Mouse (Mus musculus) embryo, embryonic 10.5 days (tissue): Measurements from ENCODE around the gene Ugt1a1.
"Not testable (repeated sequence)": the region's sequence is repeated elsewhere in the genome, so short reads cannot be mapped to it uniquely, and the experiment has no call there.

Experiments used
- DNase-seq: peaks from one replicate; pipeline ENCODE4 v3.0.0-alpha.2; 2015; ENCODE audit warnings: low spot score

The Ugt1a1 gene

GRCm38 (mm10) chr1:88211812-88212211, at the start of gene Ugt1a1:
Ugt1a1 (plus strand) TSS chr1:88211959.
- DNase-seq: peak; percentile 18

GRCm38 (mm10) chr1:88165711-88166110, 46.0 kb upstream of the Ugt1a1 start, which contains the start of gene Ugt1a5:
Ugt1a5 (plus strand) TSS chr1:88166012.
- DNase-seq: no peak

GRCm38 (mm10) chr1:88172190-88172589, 39.6 kb upstream of the Ugt1a1 start:
- DNase-seq: not testable (repeated sequence)

- no peak for DNase-seq
Measured at GRCm38 (mm10) chr1:88179657-88180056, 32.1 kb upstream of the Ugt1a1 start.

- no peak for DNase-seq
Measured at GRCm38 (mm10) chr1:88186325-88186935, 25.3 kb upstream of the Ugt1a1 start.

GRCm38 (mm10) chr1:88192136-88192535, 19.6 kb upstream of the Ugt1a1 start:
- no peak for DNase-seq

GRCm38 (mm10) chr1:88195687-88196086, 16.1 kb upstream of the Ugt1a1 start:
- DNase-seq: no peak

GRCm38 (mm10) chr1:88197443-88197842, 14.3 kb upstream of the Ugt1a1 start:
- DNase-seq: no peak

- no peak for DNase-seq
Measured at GRCm38 (mm10) chr1:88199996-88200395, 11.8 kb upstream of the Ugt1a1 start.

GRCm38 (mm10) chr1:88200456-88200855, 11.3 kb upstream of the Ugt1a1 start, which contains the start of gene Ugt1a2:
Ugt1a2 (plus strand) TSS chr1:88200601.
- no peak for DNase-seq

GRCm38 (mm10) chr1:88205294-88205922, 6.4 kb upstream of the Ugt1a1 start, which contains the start of gene Dnajb3:
Dnajb3 (minus strand) TSS chr1:88205782.
- peak; percentile 93 for DNase-seq

- DNase-seq: no peak
Measured at GRCm38 (mm10) chr1:88206843-88207479, 4.8 kb upstream of the Ugt1a1 start.

GRCm38 (mm10) chr1:88212341-88213045, 734 bp downstream of the Ugt1a1 start:
- DNase-seq: peak; percentile 8

- DNase-seq: peak; percentile 14
Measured at GRCm38 (mm10) chr1:88213061-88213460, 1.3 kb downstream of the Ugt1a1 start.

- DNase-seq: peak; percentile 4
Measured at GRCm38 (mm10) chr1:88213766-88214461, 2.2 kb downstream of the Ugt1a1 start.

- DNase-seq: peak; percentile 13
Measured at GRCm38 (mm10) chr1:88214462-88214952, 2.7 kb downstream of the Ugt1a1 start.

GRCm38 (mm10) chr1:88215466-88216380, 4.0 kb downstream of the Ugt1a1 start:
- DNase-seq: peak; percentile 14

GRCm38 (mm10) chr1:88216551-88216950, 4.8 kb downstream of the Ugt1a1 start:
- peak; percentile 4 for DNase-seq

GRCm38 (mm10) chr1:88217144-88217543, 5.4 kb downstream of the Ugt1a1 start:
- peak; percentile 7 for DNase-seq

- peak; percentile 19 for DNase-seq
Measured at GRCm38 (mm10) chr1:88217576-88217975, 5.8 kb downstream of the Ugt1a1 start.
